Mouse (Mus musculus) cerebellum, postnatal 36 days (tissue): ENCODE measurements around the gene Cavin2.

ENCODE experiments used
- DNase-seq, 2 experiments: peaks; one replicate each; pipeline ENCODE4 v3.0.0; 2021 to 2022; ENCODE audit warnings: mixed read lengths in 2 of 2

Cavin2 gene

GRCm38 (mm10) chr1:51323506-51323905 lies 34.6 kb downstream of the Cavin2 start:
- DNase-seq, result no peak

- peak in 1 of 2 experiments; percentile 13 for DNase-seq
Measured at GRCm38 (mm10) chr1:51328541-51328940, 39.6 kb downstream of the Cavin2 start.

- DNase-seq, result no peak
Measured at GRCm38 (mm10) chr1:51332986-51333385, 44.1 kb downstream of the Cavin2 start.

GRCm38 (mm10) chr1:51333557-51334285 lies 44.8 kb downstream of the Cavin2 start:
- DNase-seq, result peak; percentile 88 to 95

- DNase-seq, result peak; percentile 27 to 49
Measured at GRCm38 (mm10) chr1:51334289-51334688, 45.4 kb downstream of the Cavin2 start.

GRCm38 (mm10) chr1:51335081-51335480 lies 46.2 kb downstream of the Cavin2 start:
- DNase-seq, result no peak

GRCm38 (mm10) chr1:51344160-51344559 lies 55.2 kb downstream of the Cavin2 start:
- no peak for DNase-seq

- no peak for DNase-seq
Measured at GRCm38 (mm10) chr1:51347596-51347995, 58.7 kb downstream of the Cavin2 start.

- no peak for DNase-seq
Measured at GRCm38 (mm10) chr1:51348631-51349030, 59.7 kb downstream of the Cavin2 start.

GRCm38 (mm10) chr1:51349291-51349967 lies 60.5 kb downstream of the Cavin2 start:
- no peak for DNase-seq
